Mouse (Mus musculus): ENCODE results near the gene Cyp3a13. TPM values are rescaled to one million over a fixed set of nuclear protein-coding genes. Genes with fewer than 3 reads are reported as not detected.
"Not testable (repeated sequence)": the region's sequence is repeated elsewhere in the genome, so short reads cannot be mapped to it uniquely, and the experiment has no call there.

Gene Cyp3a13
- polyA plus RNA-seq, 2 experiments from 2014 or later, result not detected

DNA sequence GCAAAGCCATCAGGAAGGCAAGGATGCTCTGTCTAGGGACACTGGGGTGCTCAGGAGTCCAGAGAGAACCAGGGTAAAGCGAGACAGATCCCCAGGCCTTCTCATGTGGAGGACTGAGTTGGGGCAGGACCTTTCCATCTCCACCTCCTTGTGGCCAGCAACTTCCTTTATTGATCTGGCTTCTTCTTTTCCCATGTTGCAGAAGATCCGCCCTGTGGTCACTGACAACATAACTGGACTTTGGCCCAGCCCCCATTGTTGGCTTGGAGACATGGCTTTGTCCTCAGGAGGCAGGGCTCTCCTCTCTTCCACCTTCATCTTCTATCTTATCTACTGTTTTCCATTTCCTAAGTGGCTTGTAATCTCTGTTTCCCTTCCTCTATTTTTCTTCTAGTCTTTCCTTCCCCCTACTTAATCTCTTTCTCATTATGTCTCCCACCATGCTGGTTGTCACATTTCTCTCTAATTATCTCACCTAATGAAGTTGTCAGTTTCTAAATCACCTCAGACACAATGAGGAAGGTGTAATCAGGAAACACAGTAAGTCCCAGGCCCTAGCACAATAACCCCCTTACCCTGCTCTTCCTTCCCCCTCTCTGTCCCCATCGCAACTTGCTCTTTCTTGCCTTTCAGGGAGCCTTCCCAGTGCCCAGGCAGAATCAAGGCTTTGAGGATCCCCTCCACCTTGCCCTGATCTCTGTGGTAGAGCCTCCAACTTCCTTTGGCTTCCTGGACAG, 49.6 kb downstream of the Cyp3a13 start, which contains the start of gene Pilrb2:
Gene Pilrb2, minus strand, starts transcription at position 172 of the 737 bp plus-strand sequence.
- not testable (repeated sequence) for ATAC-seq

DNA sequence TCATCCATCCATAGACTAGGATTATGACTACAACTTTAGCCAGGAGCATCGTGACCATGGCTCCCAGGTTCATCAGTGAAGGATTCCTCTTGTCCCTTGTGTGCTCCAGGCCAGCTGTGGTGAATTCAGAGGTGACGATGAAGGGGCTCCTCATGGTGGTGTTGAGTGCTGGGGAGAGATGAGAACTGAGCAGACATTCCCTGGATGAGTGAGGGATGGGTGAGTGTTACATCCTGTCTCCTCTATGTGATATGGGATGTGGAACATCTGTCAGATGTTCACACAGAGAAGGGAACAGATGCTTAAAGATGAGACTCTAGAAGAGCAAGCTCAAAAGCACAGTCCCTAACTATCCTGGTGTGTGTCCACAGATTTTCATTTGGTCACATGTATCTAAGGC, 52.8 kb downstream of the Cyp3a13 start:
- not testable (repeated sequence) for ATAC-seq

DNA sequence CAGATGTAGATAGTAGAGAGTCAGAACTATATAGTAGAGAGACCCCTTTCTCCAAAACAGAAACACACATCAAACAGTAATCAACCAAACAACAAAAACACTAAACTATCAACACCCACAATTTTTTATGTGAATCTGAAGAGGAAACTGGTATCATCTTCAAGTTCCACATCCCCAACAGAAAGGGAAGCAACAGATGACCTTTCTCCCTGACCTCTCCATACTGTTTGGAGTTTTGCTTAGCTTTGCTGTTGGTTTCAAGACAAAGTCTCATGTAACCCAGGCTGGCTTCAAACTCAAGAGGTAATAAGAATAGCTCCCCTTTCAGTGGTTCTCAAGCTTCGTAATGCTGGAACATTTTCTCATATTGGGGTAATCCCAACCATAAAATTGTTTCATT, 57.4 kb downstream of the Cyp3a13 start:
- not testable (repeated sequence) for ATAC-seq

DNA sequence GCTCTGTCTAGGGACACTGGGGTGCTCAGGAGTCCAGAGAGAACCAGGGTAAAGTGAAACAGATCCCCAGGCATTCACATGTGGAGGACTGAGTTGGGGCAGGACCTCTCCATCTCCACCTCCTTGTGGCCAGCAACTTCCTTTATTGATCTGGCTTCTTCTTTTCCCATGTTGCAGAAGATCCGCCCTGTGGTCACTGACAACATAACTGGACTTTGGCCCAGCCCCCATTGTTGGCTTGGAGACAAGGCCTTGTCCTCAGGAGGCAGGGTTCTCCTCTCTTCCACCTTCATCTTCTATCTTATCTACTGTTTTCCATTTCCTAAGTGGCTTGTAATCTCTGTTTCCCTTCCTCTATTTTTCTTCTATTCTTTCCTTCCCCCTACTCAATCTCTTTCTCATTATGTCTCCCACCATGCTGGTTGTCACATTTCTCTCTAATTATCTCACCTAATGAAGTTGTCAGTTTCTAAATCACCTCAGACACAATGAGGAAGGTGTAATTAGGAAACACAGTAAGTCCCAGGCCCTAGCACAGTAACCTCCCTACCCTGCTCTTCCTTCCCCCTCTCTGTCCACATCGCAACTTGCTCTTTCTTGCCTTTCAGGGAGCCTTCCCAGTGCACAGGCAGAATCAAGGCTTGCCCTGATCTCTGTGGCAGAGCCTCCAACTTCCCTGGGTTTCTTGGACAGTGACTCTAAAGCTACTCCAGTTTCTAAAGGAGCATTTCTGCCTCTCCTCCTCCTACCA, 63.3 kb downstream of the Cyp3a13 start, which contains the start of gene Pilrb1:
Gene Pilrb1, minus strand, starts transcription at position 147 of the 751 bp plus-strand sequence.
- not testable (repeated sequence) for ATAC-seq

DNA sequence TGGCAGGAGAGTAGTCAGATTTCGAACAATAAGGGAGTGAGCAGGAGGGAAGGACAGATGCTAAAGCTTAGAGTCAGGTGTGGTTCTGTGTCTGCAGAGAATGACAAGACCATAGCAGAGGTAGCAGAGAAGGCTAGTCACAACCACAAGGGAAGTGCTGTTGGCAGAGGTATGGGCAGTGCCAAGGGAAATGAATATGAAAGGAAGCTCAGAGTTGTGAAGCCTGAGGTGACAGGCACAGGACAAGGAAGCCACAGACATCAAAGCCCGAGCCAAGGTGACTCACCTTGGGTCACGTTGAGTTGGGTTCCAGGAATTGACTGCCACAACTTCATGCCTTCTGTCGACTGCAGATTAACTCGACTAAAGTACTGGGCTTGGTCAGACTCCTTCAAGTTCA, 64.5 kb downstream of the Cyp3a13 start:
- ATAC-seq, result not testable (repeated sequence)

DNA sequence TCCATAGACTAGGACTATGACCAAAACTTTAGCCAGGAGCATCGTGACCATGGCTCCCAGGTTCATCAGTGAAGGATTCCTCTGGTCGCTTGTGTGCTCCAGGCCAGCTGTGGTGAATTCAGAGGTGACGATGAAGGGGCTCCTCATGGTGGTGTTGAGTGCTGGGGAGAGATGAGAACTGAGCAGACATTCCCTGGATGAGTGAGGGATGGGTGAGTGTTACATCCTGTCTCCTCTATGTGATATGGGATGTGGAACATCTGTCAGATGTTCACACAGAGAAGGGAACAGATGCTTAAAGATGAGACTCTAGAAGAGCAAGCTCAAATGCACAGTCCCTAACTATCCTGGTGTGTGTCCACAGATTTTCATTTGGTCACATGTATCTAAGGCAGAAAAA, 66.5 kb downstream of the Cyp3a13 start:
- not testable (repeated sequence) for ATAC-seq

DNA sequence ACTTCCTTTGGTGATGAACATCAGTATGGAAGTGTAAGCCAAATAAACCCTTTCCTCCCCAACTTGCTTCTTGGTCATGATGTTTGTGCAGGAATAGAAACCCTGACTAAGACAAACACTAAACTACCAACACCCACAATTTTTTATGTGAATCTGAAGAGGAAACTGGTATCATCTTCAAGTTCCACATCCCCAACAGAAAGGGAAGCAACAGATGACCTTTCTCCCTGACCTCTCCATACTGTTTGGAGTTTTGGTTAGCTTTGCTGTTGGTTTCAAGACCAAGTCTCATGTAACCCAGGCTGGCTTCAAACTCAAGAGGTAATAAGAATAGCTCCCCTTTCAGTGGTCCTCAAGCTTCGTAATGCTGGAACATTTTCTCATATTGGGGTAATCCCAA, 71.1 kb downstream of the Cyp3a13 start:
- ATAC-seq, result not testable (repeated sequence)

Other genes with a start within 250 kb of the Cyp3a13 start
- 10 to 100 TPM; 14.3 to 15.7 TPM for gene Agfg2, start 236.9 kb downstream of the Cyp3a13 start, polyA plus RNA-seq (2017; shearing (Covaris generic))
- gene Nyap1, start 180.0 kb downstream of the Cyp3a13 start, polyA plus RNA-seq (2017; shearing (Covaris generic)), result under 1 TPM in 1 of 2 experiments, not detected in 1; 0.11 TPM
- 10 to 100 TPM; 49.6 to 62.4 TPM for gene Tsc22d4, start 175.9 kb downstream of the Cyp3a13 start, polyA plus RNA-seq (2017; shearing (Covaris generic))
- 1 to 10 TPM; 6.9 to 7.0 TPM for gene Ppp1r35, start 142.8 kb downstream of the Cyp3a13 start, polyA plus RNA-seq (2017; shearing (Covaris generic))
- 10 to 100 TPM; 27.5 to 32.3 TPM for gene Mepce, start 134.0 kb downstream of the Cyp3a13 start, polyA plus RNA-seq (2017; shearing (Covaris generic))
- 10 to 100 TPM; 15.2 to 24.8 TPM for gene Zcwpw1, start 133.8 kb downstream of the Cyp3a13 start, polyA plus RNA-seq (2017; shearing (Covaris generic))
- under 1 TPM in 1 of 2 experiments, not detected in 1; 0.51 TPM for gene Pilra, start 85.3 kb downstream of the Cyp3a13 start, polyA plus RNA-seq (2017; shearing (Covaris generic))
- gene Pilrb1, start 63.5 kb downstream of the Cyp3a13 start, polyA plus RNA-seq (2017; shearing (Covaris generic)), result under 1 TPM in 1 of 2 experiments, not detected in 1; 0.58 TPM
- gene Pilrb2, start 49.8 kb downstream of the Cyp3a13 start, polyA plus RNA-seq (2017; shearing (Covaris generic)), result 1 to 10 TPM in 1 of 2 experiments, not detected in 1; 1.9 TPM
- under 1 TPM in 1 of 2 experiments, not detected in 1; 0.08 TPM for gene Gjc3, start 41.5 kb upstream of the Cyp3a13 start, polyA plus RNA-seq (2017; shearing (Covaris generic))
- not detected for gene Azgp1, start 59.9 kb upstream of the Cyp3a13 start, polyA plus RNA-seq (2017; shearing (Covaris generic))
- not detected for gene Smok3a, start 99.6 kb upstream of the Cyp3a13 start, polyA plus RNA-seq (2017; shearing (Covaris generic))
- not detected for gene Smok3b, start 99.8 kb upstream of the Cyp3a13 start, polyA plus RNA-seq (2017; shearing (Covaris generic))
- gene Smok3c, start 131.6 kb upstream of the Cyp3a13 start, polyA plus RNA-seq (2017; shearing (Covaris generic)), result not detected
- gene Zkscan1, start 163.5 kb upstream of the Cyp3a13 start, polyA plus RNA-seq (2017; shearing (Covaris generic)), result 10 to 100 TPM in 1 of 2 experiments, 1 to 10 TPM in 1; 9.2 to 13.0 TPM
- gene Zscan21, start 195.3 kb upstream of the Cyp3a13 start, polyA plus RNA-seq (2017; shearing (Covaris generic)), result 10 to 100 TPM; 22.8 TPM
- 10 to 100 TPM; 10.6 to 20.3 TPM for gene Zfp113, start 234.1 kb upstream of the Cyp3a13 start, polyA plus RNA-seq (2017; shearing (Covaris generic))
- 100 to 1,000 TPM; 184 to 231 TPM for gene Cops6, start 239.5 kb upstream of the Cyp3a13 start, polyA plus RNA-seq (2017; shearing (Covaris generic))